Mouse (Mus musculus) limb, embryonic 15.5 days (tissue): ENCODE data around the gene Amy2a1. TPM values are rescaled to one million over a fixed set of nuclear protein-coding genes. Genes with fewer than 3 reads are reported as not detected.
"Not testable (repeated sequence)": the region's sequence is repeated elsewhere in the genome, so short reads cannot be mapped to it uniquely, and the experiment has no call there.

Source experiments
- ATAC-seq: fragments of 200-750 bp; cut with Nextera tagmentation; 2 replicates; pipeline ENCODE4 v1.8.0; 2017; ENCODE audit warnings: low read depth, moderate TSS enrichment; ENCODE audit not compliant: insufficient number of reproducible peaks, low FRiP score, low TSS enrichment
- H3K27ac ChIP-seq: fragments of 300-500 bp; sonication (generic); 2 replicates; pipeline ENCODE4 v1.5.1; 2015; ENCODE audit warnings: moderate library complexity, mild to moderate bottlenecking, inconsistent platforms
- H3K27me3 ChIP-seq: fragments of 300-500 bp; sonication (generic); 2 replicates; pipeline ENCODE4 v1.6.1; 2015; ENCODE audit warnings: inconsistent platforms
- H3K36me3 ChIP-seq: fragments of 300-500 bp; sonication (generic); 2 replicates; pipeline ENCODE4 v1.6.1; 2015; ENCODE audit warnings: inconsistent platforms
- H3K4me1 ChIP-seq: fragments of 300-500 bp; sonication (generic); 2 replicates; pipeline ENCODE4 v1.6.1; 2015; ENCODE audit warnings: inconsistent platforms
- H3K4me2 ChIP-seq: fragments of 300-500 bp; sonication (generic); 2 replicates; pipeline ENCODE4 v1.6.1; 2015; ENCODE audit warnings: mild to moderate bottlenecking, inconsistent platforms
- H3K4me3 ChIP-seq: fragments of 300-500 bp; sonication (generic); 2 replicates; pipeline ENCODE4 v1.5.1; 2015; ENCODE audit warnings: mild to moderate bottlenecking, inconsistent platforms
- H3K9ac ChIP-seq: fragments of 300-500 bp; sonication (generic); 2 replicates; pipeline ENCODE4 v1.6.1; 2015; ENCODE audit warnings: inconsistent platforms
- H3K9me3 ChIP-seq: fragments of 300-500 bp; sonication (generic); 2 replicates; pipeline ENCODE4 v1.6.1; 2016; ENCODE audit warnings: inconsistent platforms
- WGBS: fragments of 180-500 bp; shearing (Covaris S2); methylation state at CpG from one replicate; pipeline ENCODE4 v1.1.7; 2015; 5-methylcytosine and 5-hydroxymethylcytosine counted together
- polyA plus RNA-seq: library from polyadenylated mRNA; unstranded; fragments of >200 nt; fragmentation: Nextera tagmentation; extraction: Ambion mirVana; gene quantifications from 2 replicates; pipeline ENCODE4 v1.2.1, GENCODE M21; 2015

The Amy2a1 gene
- 1.2 TPM in 1 of 2 replicates, not detected in the other for polyA plus RNA-seq

DNA sequence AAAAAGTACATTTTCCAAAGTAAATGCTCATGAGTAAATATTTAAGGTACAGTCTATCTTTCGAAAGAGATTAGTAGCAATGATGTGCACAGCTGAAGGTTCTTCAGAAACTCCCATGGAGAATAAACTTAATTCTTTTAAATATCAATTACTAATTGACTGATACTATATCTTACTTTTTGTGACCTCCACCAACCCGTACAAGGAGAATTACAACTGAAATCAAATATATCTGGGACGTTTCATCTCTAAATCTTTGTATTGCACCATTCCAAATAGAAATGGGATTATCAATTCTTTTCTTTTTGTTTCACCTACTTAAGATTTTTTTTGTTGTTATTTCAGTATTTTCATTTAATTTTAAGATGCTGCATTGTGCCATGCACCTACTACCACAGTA is at the start of gene Amy2a1:
Amy2a1 (minus strand) TSS at position 101 of the 400 bp plus-strand sequence.
- H3K9ac ChIP-seq, ATAC-seq, H3K27ac ChIP-seq, H3K36me3 ChIP-seq, H3K4me1 ChIP-seq, H3K4me2 ChIP-seq, H3K27me3 ChIP-seq, H3K4me3 ChIP-seq, H3K9me3 ChIP-seq: not testable (repeated sequence)
- WGBS: 88% methylated on average over 3 of the region's 3 CpGs

GRCm38 (mm10) chr3:113574578-113574977 is 42.4 kb upstream of the Amy2a1 start:
- no peak overlapping the region for H3K27ac ChIP-seq
- no peak for ATAC-seq
- H3K4me1 ChIP-seq: no peaks in the 10 kb centered on the region
- no peaks in the 10 kb centered on the region for H3K27me3 ChIP-seq
- H3K9ac ChIP-seq: no peak overlapping the region
- no peaks in the 10 kb centered on the region for H3K36me3 ChIP-seq
- no peak overlapping the region for H3K4me2 ChIP-seq
- no peaks in the 10 kb centered on the region for H3K9me3 ChIP-seq
- WGBS: 69% methylated on average over 4 of the region's 4 CpGs
- no peak overlapping the region for H3K4me3 ChIP-seq

- no peak overlapping the region for H3K9ac ChIP-seq
- no peak overlapping the region for H3K4me3 ChIP-seq
- no peak for ATAC-seq
- no peak overlapping the region for H3K4me2 ChIP-seq
- 72% methylated on average over 2 of the region's 2 CpGs for WGBS
- H3K36me3 ChIP-seq: no peaks in the 10 kb centered on the region
- H3K4me1 ChIP-seq: no peaks in the 10 kb centered on the region
- no peaks in the 10 kb centered on the region for H3K27me3 ChIP-seq
- no peak overlapping the region for H3K27ac ChIP-seq
- no peaks in the 10 kb centered on the region for H3K9me3 ChIP-seq
Observed at GRCm38 (mm10) chr3:113574138-113574537, 41.9 kb upstream of the Amy2a1 start.

GRCm38 (mm10) chr3:113572158-113572557 is 39.9 kb upstream of the Amy2a1 start:
- Histone ChIP-seq H3K4me2 (no peak overlapping the region), H3K36me3 (no peaks in the 10 kb centered on the region), H3K9ac (no peak overlapping the region), H3K4me1 (no peaks in the 10 kb centered on the region), H3K4me3 (no peak overlapping the region), H3K27ac (no peak overlapping the region), H3K27me3 (no peaks in the 10 kb centered on the region), H3K9me3 (no peaks in the 10 kb centered on the region)
- no peak for ATAC-seq
- 78% methylated on average over 3 of the region's 3 CpGs for WGBS

GRCm38 (mm10) chr3:113539692-113540091 is 7.5 kb upstream of the Amy2a1 start:
- no peaks in the 10 kb centered on the region for H3K36me3 ChIP-seq
- ATAC-seq: no peak
- H3K4me2 ChIP-seq: no peak overlapping the region
- no peaks in the 10 kb centered on the region for H3K27me3 ChIP-seq
- no peaks in the 10 kb centered on the region for H3K9me3 ChIP-seq
- H3K4me3 ChIP-seq: no peak overlapping the region
- H3K27ac ChIP-seq: no peak overlapping the region
- H3K9ac ChIP-seq: no peak overlapping the region
- no peaks in the 10 kb centered on the region for H3K4me1 ChIP-seq

Other genes with a start within 250 kb of the Amy2a1 start
- gene Amy2a4, start 241.0 kb downstream of the Amy2a1 start, polyA plus RNA-seq: 0.49 and 0.67 TPM in 2 replicates
- gene Amy2a3, start 208.4 kb downstream of the Amy2a1 start, polyA plus RNA-seq: 0.49 and 0.67 TPM in 2 replicates
- 0.49 and 0.67 TPM in 2 replicates for gene Amy2a2, start 175.8 kb downstream of the Amy2a1 start, polyA plus RNA-seq
- 1.4 and 1.9 TPM in 2 replicates for gene Amy1, start 74.3 kb upstream of the Amy2a1 start, polyA plus RNA-seq
- gene Rnpc3, start 97.7 kb upstream of the Amy2a1 start, polyA plus RNA-seq: 29.7 and 31.2 TPM in 2 replicates